Mouse (Mus musculus) liver, postnatal 0 days (tissue): ENCODE data around the gene Dusp10. TPM values are rescaled to one million over a fixed set of nuclear protein-coding genes. Genes with fewer than 3 reads are reported as not detected.

ENCODE experiments used
- ATAC-seq: fragments of 200-750 bp; cut with Nextera tagmentation; 2 replicates; pipeline ENCODE4 v1.8.0; 2017; ENCODE audit warnings: mild to moderate bottlenecking, moderate library complexity
- DNase-seq: peaks from one replicate; pipeline ENCODE4 v3.0.0-alpha.2; 2016
- H3K27ac ChIP-seq: fragments of 300-500 bp; sonication (generic); 2 replicates; pipeline ENCODE4 v1.5.1; 2014; ENCODE audit warnings: antibody characterized with exemption, moderate library complexity, mild to moderate bottlenecking, low read depth
- H3K27me3 ChIP-seq: fragments of 300-500 bp; sonication (generic); 2 replicates; pipeline ENCODE4 v1.6.1; 2014; ENCODE audit warnings: low read length, control low read depth, mixed read lengths; ENCODE audit not compliant: insufficient read depth
- H3K36me3 ChIP-seq: fragments of 300-500 bp; sonication (generic); replicated peaks from 2 replicates; pipeline ENCODE4 v1.6.1; 2014; ENCODE audit warnings: mild to moderate bottlenecking, control low read depth, low read length, moderate library complexity, mixed read lengths; ENCODE audit not compliant: insufficient read depth
- H3K4me1 ChIP-seq: fragments of 300-500 bp; sonication (generic); 2 replicates; pipeline ENCODE4 v1.6.1; 2014; ENCODE audit warnings: antibody characterized with exemption, mild to moderate bottlenecking, control low read depth; ENCODE audit not compliant: insufficient read depth
- H3K4me2 ChIP-seq: fragments of 300-500 bp; sonication (generic); 2 replicates; pipeline ENCODE4 v1.6.1; 2014; ENCODE audit warnings: low read depth, mild to moderate bottlenecking, low read length, moderate library complexity, mixed read lengths
- H3K4me3 ChIP-seq: fragments of 300-500 bp; sonication (generic); 2 replicates; pipeline ENCODE4 v1.5.1; 2014; ENCODE audit warnings: low read depth, low read length
- H3K9ac ChIP-seq: fragments of 300-500 bp; sonication (generic); replicated peaks from 2 replicates; pipeline ENCODE4 v1.6.1; 2014; ENCODE audit warnings: mild to moderate bottlenecking, moderate library complexity
- H3K9me3 ChIP-seq: fragments of 300-500 bp; sonication (generic); 2 replicates; pipeline ENCODE4 v1.6.1; 2016; ENCODE audit warnings: mild to moderate bottlenecking, control low read depth, low read length, mixed read lengths
- CTCF ChIP-seq: sonication (generic); IDR thresholded peaks from 2 replicates; pipeline ENCODE4 v1.5.1; 2016; ENCODE audit warnings: antibody characterized with exemption, low read depth
- EP300 ChIP-seq: IDR thresholded peaks from 2 replicates; pipeline ENCODE4 v1.6.1; 2016; ENCODE audit warnings: antibody characterized with exemption, low read depth, mild to moderate bottlenecking
- WGBS: fragments of 180-500 bp; shearing (Covaris S2); extraction: QIAGEN DNeasy Blood & Tissue Kit; methylation state at CpG from one replicate; pipeline ENCODE4 v1.1.7; 2014; ENCODE audit not compliant: insufficient replicate concordance; 5-methylcytosine and 5-hydroxymethylcytosine counted together
- polyA plus RNA-seq: library from polyadenylated mRNA; unstranded; fragments of >200 nt; fragmentation: Nextera tagmentation; extraction: Ambion mirVana; gene quantifications from 2 replicates; pipeline ENCODE4 v1.2.1, GENCODE M21; 2015

Dusp10 gene
- polyA plus RNA-seq, 1 experiment from 2014 or later: 2.6 TPM

DNA sequence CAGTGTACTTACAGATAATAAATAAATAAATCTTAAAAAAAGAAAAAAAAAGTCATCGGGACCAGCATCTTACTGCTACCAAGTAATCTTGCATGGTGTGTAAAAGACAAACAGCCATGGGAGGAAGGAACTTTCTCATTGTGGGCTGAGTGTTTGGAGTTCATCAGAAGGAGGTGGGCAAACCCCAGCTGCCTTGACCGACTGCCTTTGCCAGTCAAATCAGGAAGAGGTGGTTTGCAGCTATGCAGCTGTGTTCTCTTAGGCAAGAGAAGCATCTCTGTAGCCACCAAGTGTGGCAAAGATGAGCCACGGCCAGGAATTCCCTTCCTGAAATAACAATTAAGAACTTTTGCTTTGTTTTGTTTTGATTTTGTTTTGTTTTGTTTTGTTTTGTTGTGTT, 989 bp downstream of the Dusp10 start:
- H3K9me3 ChIP-seq: no peaks in the 10 kb centered on the region
- H3K4me3 ChIP-seq: no peak overlapping the region
- no peak overlapping the region for H3K4me2 ChIP-seq
- TF ChIP-seq CTCF (no peak), EP300 (no peak)
- ATAC-seq (no peak), DNase-seq (no peak)
- H3K36me3 ChIP-seq: no peaks in the 10 kb centered on the region
- H3K27ac ChIP-seq: no peak overlapping the region
- H3K4me1 ChIP-seq: no peaks in the 10 kb centered on the region
- 31% methylated on average over 3 of the region's 3 CpGs for WGBS
- H3K9ac ChIP-seq: no peak overlapping the region
- no peaks in the 10 kb centered on the region for H3K27me3 ChIP-seq

DNA sequence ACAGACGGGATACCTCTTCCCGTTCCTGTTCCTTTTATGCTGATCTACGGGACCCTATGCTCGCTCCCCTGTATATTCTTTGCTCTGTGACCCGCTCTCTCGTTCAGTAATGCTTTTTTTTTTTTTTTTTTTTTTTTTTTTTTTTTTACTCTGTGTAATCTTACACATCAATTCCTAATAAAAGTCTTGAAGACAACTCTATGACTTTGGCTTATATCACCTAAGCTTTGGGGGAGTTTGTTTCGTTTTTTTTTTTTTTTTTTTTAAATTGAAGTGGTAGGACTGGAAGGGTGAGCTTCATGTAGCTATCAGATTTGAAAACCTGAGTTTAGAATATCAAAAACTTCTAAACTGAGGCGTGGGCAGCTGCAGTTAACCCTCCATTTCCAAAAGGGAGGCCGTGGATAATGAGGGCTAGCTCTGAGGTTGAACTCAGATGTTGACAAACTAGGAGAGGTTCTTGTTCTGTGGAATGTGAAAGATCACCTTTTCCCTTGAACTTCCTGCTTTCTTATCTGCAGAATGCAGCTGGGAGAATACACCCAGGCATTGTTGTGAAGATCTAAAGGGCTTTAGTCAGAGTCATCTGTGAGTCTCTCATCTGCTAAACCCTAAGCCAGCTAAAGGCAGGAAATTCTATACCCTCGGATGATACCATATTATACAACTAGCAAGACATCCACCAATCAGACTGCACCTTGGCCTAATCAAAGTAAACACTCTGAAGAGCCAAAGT, 3.1 kb downstream of the Dusp10 start:
- H3K27me3 ChIP-seq: no peaks in the 10 kb centered on the region
- peak; percentile 40 for ATAC-seq
- no peak overlapping the region for H3K9ac ChIP-seq
- no peak overlapping the region for H3K4me2 ChIP-seq
- H3K36me3 ChIP-seq: no peaks in the 10 kb centered on the region
- H3K27ac ChIP-seq: no peak overlapping the region
- H3K4me1 ChIP-seq: no peaks in the 10 kb centered on the region
- no peaks in the 10 kb centered on the region for H3K9me3 ChIP-seq
- no peak overlapping the region for H3K4me3 ChIP-seq
- DNase-seq: no peak
- WGBS: 53% methylated on average over 10 of the region's 10 CpGs
- TF ChIP-seq EP300 (no peak), CTCF (no peak)

DNA sequence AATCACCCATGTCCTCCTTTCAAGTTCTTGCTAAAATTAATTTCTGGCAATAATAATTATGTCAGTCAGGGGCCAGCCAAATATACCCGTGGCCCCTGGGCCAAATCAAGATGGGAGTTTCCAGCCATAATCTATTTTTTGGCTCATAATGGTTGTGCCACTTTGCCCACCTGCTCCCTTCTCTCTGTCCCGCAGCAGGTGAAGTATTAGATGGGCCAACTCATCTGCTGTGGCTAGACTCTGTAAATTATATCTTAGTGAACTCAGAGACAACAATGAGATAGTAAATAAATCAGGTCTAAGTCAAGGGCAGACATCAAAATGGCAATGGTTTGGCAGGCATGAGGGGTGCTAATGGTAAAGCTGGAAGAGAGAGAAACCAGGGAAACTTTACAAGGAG, 4.5 kb downstream of the Dusp10 start:
- H3K9me3 ChIP-seq: no peaks in the 10 kb centered on the region
- no peak for ATAC-seq
- no peak overlapping the region for H3K4me3 ChIP-seq
- no peaks in the 10 kb centered on the region for H3K4me1 ChIP-seq
- TF ChIP-seq CTCF: no peak
- no peak for TF ChIP-seq EP300
- H3K4me2 ChIP-seq: no peak overlapping the region
- DNase-seq: no peak
- 71% methylated on average over 2 of the region's 2 CpGs for WGBS
- H3K36me3 ChIP-seq: no peaks in the 10 kb centered on the region
- H3K27ac ChIP-seq: no peak overlapping the region
- no peak overlapping the region for H3K9ac ChIP-seq
- H3K27me3 ChIP-seq: no peaks in the 10 kb centered on the region

DNA sequence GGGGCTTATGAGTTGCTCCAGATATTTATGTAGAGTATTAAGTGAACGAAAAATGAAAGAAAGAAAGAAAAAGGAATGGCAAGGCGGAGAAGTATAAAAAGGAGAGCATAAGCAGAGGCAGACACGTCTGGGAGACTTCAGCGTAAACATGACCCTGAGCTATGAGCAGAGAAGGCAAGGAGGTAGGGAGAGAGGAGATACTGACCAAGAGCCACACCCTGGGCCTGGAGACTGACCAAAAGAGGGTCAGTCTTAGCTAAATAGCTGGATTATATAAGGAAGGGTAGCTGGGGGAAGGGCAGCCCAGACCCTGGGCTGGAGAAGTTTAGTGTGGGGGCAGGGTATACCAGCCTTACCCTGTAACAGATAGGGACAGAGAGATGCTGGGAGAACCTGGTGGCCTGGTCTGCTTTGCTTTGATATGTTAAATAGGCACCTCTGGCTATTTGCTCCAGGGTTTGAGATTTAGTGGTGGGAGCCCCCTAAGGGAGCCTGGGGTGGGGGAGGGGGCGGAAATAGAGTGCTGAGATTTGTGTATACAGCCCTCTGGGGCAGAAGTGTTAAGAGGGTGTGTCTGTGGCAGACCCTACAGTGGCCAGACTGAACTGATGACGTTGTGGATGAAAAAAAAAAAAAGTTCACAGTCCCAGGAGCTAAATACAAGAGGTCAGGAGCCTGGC, 6.1 kb downstream of the Dusp10 start:
- ATAC-seq (no peak), DNase-seq (no peak)
- no peak overlapping the region for H3K27ac ChIP-seq
- H3K4me3 ChIP-seq: no peak overlapping the region
- no peaks in the 10 kb centered on the region for H3K9me3 ChIP-seq
- no peak overlapping the region for H3K4me2 ChIP-seq
- TF ChIP-seq EP300: no peak
- no peak overlapping the region for H3K9ac ChIP-seq
- no peaks in the 10 kb centered on the region for H3K36me3 ChIP-seq
- H3K4me1 ChIP-seq: no peaks in the 10 kb centered on the region
- H3K27me3 ChIP-seq: no peaks in the 10 kb centered on the region
- 66% methylated on average over 6 of the region's 6 CpGs for WGBS

DNA sequence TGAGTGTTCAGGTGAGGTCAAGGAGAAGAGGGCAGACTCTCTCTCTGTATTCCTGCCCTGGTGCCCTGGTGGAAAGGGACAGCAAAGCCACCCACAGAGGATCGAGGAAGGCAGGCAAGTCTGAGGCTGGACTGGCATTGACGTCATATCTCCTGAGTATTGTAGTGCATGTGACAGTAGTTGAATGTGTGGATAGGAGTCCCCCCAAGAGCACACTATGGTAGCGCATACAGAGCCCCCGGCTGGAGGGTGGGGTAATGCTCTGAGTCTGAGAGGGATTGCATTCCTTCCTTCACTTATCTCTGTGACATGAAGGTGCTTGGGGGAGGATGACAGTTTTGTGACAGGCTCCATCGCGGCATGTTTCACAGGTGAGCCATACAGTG, 6.6 kb downstream of the Dusp10 start:
- Histone ChIP-seq H3K36me3 (no peaks in the 10 kb centered on the region), H3K4me3 (no peak overlapping the region), H3K9ac (no peak overlapping the region), H3K9me3 (no peaks in the 10 kb centered on the region), H3K27me3 (no peaks in the 10 kb centered on the region), H3K4me1 (no peaks in the 10 kb centered on the region), H3K27ac (no peak overlapping the region), H3K4me2 (no peak overlapping the region)
- TF ChIP-seq EP300 (no peak), CTCF (no peak)
- ATAC-seq (no peak), DNase-seq (no peak)
- WGBS: 45% methylated on average over 6 of the region's 6 CpGs

DNA sequence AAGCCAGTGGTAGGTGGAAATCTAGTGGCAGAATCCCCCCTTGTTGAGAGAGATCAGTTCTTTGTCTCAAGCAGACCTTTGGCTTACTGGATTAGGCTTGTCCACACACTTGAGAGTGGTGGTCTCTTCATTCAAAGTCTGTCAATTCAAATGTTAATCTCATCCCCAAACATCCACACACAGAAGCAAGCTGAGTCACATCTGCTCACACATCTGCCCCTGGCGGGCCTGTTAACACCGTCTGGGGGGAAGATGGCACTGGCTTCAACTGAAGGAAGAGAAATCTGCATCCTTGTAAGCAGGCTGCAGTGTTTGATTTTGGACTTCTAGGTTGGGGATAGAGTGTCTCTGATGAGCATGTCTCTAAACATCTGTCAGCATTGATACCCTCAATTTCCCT, 10.9 kb downstream of the Dusp10 start:
- WGBS: 49% methylated on average over 2 of the region's 2 CpGs
- H3K9me3 ChIP-seq: no peaks in the 10 kb centered on the region
- no peak for DNase-seq
- H3K9ac ChIP-seq: no peak overlapping the region
- ATAC-seq: no peak
- no peaks in the 10 kb centered on the region; the same call in 1 of the 2 replicates for H3K4me1 ChIP-seq
- no peak for TF ChIP-seq CTCF
- TF ChIP-seq EP300: no peak
- no peak overlapping the region for H3K4me2 ChIP-seq
- H3K27me3 ChIP-seq: no peaks in the 10 kb centered on the region
- no peak overlapping the region for H3K27ac ChIP-seq
- H3K36me3 ChIP-seq: no peaks in the 10 kb centered on the region
- H3K4me3 ChIP-seq: no peak overlapping the region
